Mouse (Mus musculus) embryonic facial prominence, embryonic 12.5 days (tissue): ENCODE data around the gene Mcl1. TPM values are rescaled to one million over a fixed set of nuclear protein-coding genes. Genes with fewer than 3 reads are reported as not detected.
"Not testable (repeated sequence)": the region's sequence is repeated elsewhere in the genome, so short reads cannot be mapped to it uniquely, and the experiment has no call there.

Source experiments
- ATAC-seq: fragments of 200-750 bp; cut with Nextera tagmentation; 2 replicates; pipeline ENCODE4 v1.8.0; 2017; ENCODE audit not compliant: insufficient number of reproducible peaks, insufficient read depth, low FRiP score, low TSS enrichment
- H3K27ac ChIP-seq: fragments of 300-500 bp; sonication (generic); 2 replicates; pipeline ENCODE4 v1.5.1; 2016; ENCODE audit warnings: mild to moderate bottlenecking
- H3K27me3 ChIP-seq: fragments of 300-500 bp; sonication (generic); 2 replicates; pipeline ENCODE4 v1.6.1; 2016; ENCODE audit warnings: mild to moderate bottlenecking, moderate library complexity
- H3K36me3 ChIP-seq: fragments of 300-500 bp; sonication (generic); 2 replicates; pipeline ENCODE4 v1.6.1; 2016; ENCODE audit warnings: mild to moderate bottlenecking
- H3K4me1 ChIP-seq: fragments of 300-500 bp; sonication (generic); 2 replicates; pipeline ENCODE4 v1.6.1; 2016
- H3K4me2 ChIP-seq: fragments of 300-500 bp; sonication (generic); replicated peaks from 2 replicates; pipeline ENCODE4 v1.6.1; 2016; ENCODE audit warnings: mild to moderate bottlenecking, moderate library complexity
- H3K4me3 ChIP-seq: fragments of 300-500 bp; sonication (generic); 2 replicates; pipeline ENCODE4 v1.5.1; 2016; ENCODE audit warnings: mild to moderate bottlenecking
- H3K9ac ChIP-seq: fragments of 300-500 bp; sonication (generic); 2 replicates; pipeline ENCODE4 v1.6.1; 2016; ENCODE audit warnings: mild to moderate bottlenecking, moderate library complexity
- H3K9me3 ChIP-seq: fragments of 300-500 bp; sonication (generic); 2 replicates; pipeline ENCODE4 v1.6.1; 2016; ENCODE audit warnings: mild to moderate bottlenecking, moderate library complexity
- WGBS: fragments of 180-500 bp; shearing (Covaris S2); methylation state at CpG from one replicate; pipeline ENCODE4 v1.1.7; 2016; 5-methylcytosine and 5-hydroxymethylcytosine counted together
- polyA plus RNA-seq: library from polyadenylated mRNA; unstranded; fragments of >200 nt; fragmentation: Nextera tagmentation; extraction: Ambion mirVana; gene quantifications from 2 replicates; pipeline ENCODE4 v1.2.1, GENCODE M21; 2016

Mcl1 gene
- polyA plus RNA-seq, 1 experiment from 2014 or later = 74.0 TPM

DNA sequence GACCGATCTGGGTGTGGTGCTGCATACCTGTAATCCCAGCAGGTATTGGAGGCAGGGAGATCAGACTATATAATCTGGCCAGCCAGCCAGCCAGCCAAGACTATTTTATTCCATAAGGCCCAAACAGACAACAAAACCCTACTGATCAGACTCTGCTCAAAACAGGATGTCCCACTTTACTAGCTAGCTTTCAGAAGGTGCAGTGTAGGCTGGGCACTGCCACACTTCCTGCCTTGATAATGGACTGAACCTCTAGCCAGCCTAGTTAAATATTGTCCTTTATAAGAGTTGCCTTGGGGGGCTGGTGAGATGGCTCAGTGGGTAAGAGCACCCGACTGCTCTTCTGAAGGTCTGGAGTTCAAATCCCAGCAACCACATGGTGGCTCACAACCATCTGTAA lies 32.0 kb downstream of the Mcl1 start:
- not testable (repeated sequence) for H3K27me3 ChIP-seq, H3K27ac ChIP-seq, H3K36me3 ChIP-seq, H3K9ac ChIP-seq, H3K4me3 ChIP-seq, H3K9me3 ChIP-seq, H3K4me2 ChIP-seq, ATAC-seq
- peaks cover 46% of the 10 kb centered on the region for H3K4me1 ChIP-seq
- 93% methylated on average over 2 of the region's 2 CpGs for WGBS

- H3K4me1 ChIP-seq = peaks cover 42% of the 10 kb centered on the region
- no peak for ATAC-seq
- 72% methylated on average over 6 of the region's 6 CpGs for WGBS
- H3K27ac ChIP-seq = no peak overlapping the region
- no peaks in the 10 kb centered on the region for H3K36me3 ChIP-seq
- H3K9me3 ChIP-seq = no peaks in the 10 kb centered on the region
- H3K4me3 ChIP-seq = no peak overlapping the region
- no peak overlapping the region for H3K9ac ChIP-seq
- no peak overlapping the region for H3K4me2 ChIP-seq
- H3K27me3 ChIP-seq = no peaks in the 10 kb centered on the region
Observed at GRCm38 (mm10) chr3:95692677-95693076, 34.1 kb downstream of the Mcl1 start.

DNA sequence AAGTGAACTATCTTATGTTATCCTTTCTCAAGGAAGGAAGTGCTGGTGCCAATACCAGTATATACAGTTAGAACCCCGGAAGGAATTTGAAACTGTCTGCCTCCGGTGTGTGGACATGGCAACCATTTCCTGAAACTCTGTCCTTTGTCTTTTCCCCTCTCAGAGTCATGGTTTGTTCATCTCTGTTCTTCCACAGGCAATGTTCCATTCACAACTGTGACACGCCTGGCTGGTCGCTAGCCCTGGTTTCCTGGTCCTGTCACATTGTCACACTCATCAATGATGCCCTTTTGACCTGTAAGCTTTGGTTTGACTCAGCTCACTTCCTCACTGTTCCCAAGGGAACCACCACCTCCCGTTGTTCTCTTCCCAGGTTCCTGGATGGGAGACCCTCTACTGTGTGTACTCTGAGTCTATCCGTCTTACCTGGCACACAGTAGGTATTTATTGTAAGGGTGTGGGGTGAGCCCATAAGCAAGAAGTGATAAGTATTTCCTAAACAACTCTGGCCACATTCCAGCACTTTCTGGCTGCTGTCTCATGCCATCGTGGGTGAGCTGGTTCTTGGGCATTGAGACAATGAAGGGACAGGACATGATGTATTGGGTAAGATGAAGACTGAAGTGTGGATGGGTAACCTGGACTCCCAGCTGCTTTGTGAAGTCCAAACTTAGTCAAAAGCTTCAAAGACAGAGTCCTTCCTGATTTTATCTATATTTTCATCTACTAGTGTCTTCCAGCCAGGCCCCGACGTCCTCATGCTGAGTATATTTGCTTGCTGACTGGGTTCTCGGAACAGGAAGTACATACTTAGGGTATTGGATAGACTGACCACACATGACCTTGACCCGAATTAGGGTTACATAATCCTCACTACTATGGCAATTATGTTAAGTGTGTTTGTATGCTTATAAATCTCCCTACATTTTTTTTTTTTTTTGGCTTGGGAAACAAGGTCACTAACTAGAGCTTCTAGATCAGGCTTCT lies 35.5 kb downstream of the Mcl1 start:
- no peak overlapping the region for H3K4me3 ChIP-seq
- peaks cover 31% of the 10 kb centered on the region for H3K4me1 ChIP-seq
- 45% methylated on average over 11 of the region's 11 CpGs for WGBS
- no peak overlapping the region for H3K9ac ChIP-seq
- no peak overlapping the region for H3K4me2 ChIP-seq
- H3K9me3 ChIP-seq = no peaks in the 10 kb centered on the region
- H3K36me3 ChIP-seq = no peaks in the 10 kb centered on the region
- ATAC-seq = no peak
- no peak overlapping the region for H3K27ac ChIP-seq
- no peaks in the 10 kb centered on the region for H3K27me3 ChIP-seq

DNA sequence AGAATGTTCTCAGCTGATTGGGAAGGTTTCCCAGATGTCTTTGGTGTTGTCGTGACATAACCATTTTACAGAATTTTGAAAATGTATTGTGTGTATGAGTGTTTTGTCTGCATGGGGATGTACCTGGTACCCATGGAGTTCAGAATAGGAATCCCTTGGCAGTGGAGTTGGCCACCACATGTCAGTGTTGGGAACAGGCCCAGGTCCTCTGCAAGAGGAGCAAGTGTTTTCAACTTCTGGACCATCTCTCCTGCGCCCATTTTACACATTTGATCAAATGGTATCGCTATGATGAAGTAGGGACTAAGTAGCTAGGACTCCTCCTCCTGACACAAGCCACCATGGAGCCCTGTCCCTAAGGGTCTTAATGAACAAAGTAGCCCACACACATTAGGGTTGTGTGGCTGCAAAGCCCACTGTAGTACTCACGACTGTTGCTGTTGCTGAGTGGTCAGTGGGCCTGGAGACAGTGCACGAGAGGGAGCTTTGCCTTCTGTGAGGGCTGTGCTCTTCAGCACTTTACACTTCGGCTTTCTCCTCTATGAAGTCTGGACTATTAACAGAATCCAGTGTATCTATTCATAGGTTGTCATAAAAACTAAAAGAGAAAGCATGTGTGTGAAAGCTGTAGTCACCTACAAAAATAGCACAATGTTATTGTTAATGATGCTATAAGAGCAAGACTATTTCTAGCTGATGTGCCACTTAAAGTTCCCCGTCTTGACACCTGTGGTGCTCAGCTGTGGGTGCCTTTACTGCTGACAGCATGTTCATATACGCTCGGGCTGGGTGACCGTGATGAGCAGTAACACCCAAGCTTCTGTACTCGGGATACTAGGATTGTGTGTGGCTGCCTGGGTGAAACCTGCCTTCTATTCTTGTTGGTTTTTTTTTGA lies 36.5 kb downstream of the Mcl1 start:
- Histone ChIP-seq H3K4me2 (no peak overlapping the region), H3K9ac (no peak overlapping the region), H3K36me3 (no peaks in the 10 kb centered on the region), H3K27me3 (no peaks in the 10 kb centered on the region), H3K4me1 (peaks cover 22% of the 10 kb centered on the region), H3K27ac (no peak overlapping the region), H3K9me3 (no peaks in the 10 kb centered on the region), H3K4me3 (no peak overlapping the region)
- 76% methylated on average over 11 of the region's 11 CpGs for WGBS
- no peak for ATAC-seq

GRCm38 (mm10) chr3:95695796-95696195 lies 37.2 kb downstream of the Mcl1 start:
- H3K36me3 ChIP-seq = no peaks in the 10 kb centered on the region
- H3K4me3 ChIP-seq = no peak overlapping the region
- no peaks in the 10 kb centered on the region for H3K27me3 ChIP-seq
- H3K4me2 ChIP-seq = no peak overlapping the region
- no peak overlapping the region for H3K27ac ChIP-seq
- no peaks in the 10 kb centered on the region for H3K9me3 ChIP-seq
- H3K9ac ChIP-seq = no peak overlapping the region
- peaks cover 21% of the 10 kb centered on the region for H3K4me1 ChIP-seq
- WGBS = 11% methylated on average over 3 of the region's 3 CpGs
- no peak for ATAC-seq

- 14% methylated on average over 7 of the region's 7 CpGs for WGBS
- Histone ChIP-seq H3K36me3 (no peaks in the 10 kb centered on the region), H3K4me3 (no peak overlapping the region), H3K4me2 (no peak overlapping the region), H3K9ac (no peak overlapping the region), H3K4me1 (peaks cover 22% of the 10 kb centered on the region), H3K9me3 (no peaks in the 10 kb centered on the region), H3K27ac (no peak overlapping the region), H3K27me3 (no peaks in the 10 kb centered on the region)
- no peak for ATAC-seq
Observed at GRCm38 (mm10) chr3:95696360-95696759, 37.8 kb downstream of the Mcl1 start.

DNA sequence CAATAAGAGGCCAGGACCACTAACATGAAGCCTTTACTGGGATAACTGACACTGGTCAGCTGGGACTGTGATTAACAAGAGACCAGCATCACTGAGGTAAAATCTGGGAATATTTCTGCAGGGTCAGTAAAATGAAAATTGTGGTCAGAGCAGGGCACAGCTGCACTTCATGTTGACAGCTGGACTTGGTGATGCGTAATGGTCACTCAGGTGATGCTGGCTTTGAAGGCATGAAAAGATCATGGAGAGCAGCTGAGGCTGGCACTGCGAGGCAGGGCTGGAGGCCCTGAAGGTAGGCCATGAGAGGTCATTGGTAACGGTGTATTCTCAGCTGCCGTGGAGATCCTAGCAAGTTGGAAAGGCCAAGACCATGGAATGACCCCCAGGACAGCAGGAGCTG lies 39.7 kb downstream of the Mcl1 start:
- Histone ChIP-seq H3K4me2 (no peak overlapping the region), H3K27me3 (no peaks in the 10 kb centered on the region), H3K36me3 (no peaks in the 10 kb centered on the region), H3K4me1 (peaks cover 33% of the 10 kb centered on the region), H3K9ac (no peak overlapping the region), H3K4me3 (no peak overlapping the region), H3K9me3 (no peaks in the 10 kb centered on the region), H3K27ac (no peak overlapping the region)
- ATAC-seq = no peak
- 84% methylated on average over 4 of the region's 4 CpGs for WGBS

DNA sequence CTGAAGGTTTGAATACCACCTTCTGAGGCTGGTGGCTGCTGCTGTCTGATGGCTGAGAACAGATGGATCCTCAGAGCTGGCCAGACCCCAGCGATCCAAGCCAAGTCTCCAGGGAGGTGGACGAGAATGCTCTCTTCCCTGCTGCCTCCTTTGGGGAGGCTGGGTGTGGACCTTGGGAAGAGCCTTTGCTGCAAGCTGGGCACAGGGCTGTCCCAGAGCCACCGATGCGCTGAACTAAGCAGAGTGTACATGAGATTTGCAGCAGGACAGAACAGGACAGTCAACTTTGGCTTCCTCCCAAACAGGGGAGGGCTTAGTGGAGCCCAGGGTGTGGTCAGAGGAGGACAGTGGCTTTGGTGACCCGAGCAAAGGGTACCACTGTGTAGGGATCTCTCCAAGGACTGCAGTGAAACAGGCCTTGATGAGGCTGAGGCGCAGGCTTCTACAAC lies 41.7 kb downstream of the Mcl1 start:
- Histone ChIP-seq H3K9ac (no peak overlapping the region), H3K9me3 (no peaks in the 10 kb centered on the region), H3K4me2 (no peak overlapping the region), H3K4me1 (peaks cover 26% of the 10 kb centered on the region), H3K27ac (no peak overlapping the region), H3K36me3 (no peaks in the 10 kb centered on the region), H3K27me3 (no peaks in the 10 kb centered on the region), H3K4me3 (no peak overlapping the region)
- ATAC-seq = no peak
- WGBS = 44% methylated on average over 6 of the region's 6 CpGs

- Histone ChIP-seq H3K9ac (no peak overlapping the region), H3K4me3 (no peak overlapping the region), H3K27me3 (no peaks in the 10 kb centered on the region), H3K4me2 (no peak overlapping the region), H3K9me3 (no peaks in the 10 kb centered on the region), H3K36me3 (no peaks in the 10 kb centered on the region), H3K4me1 (peaks cover 18% of the 10 kb centered on the region), H3K27ac (no peak overlapping the region)
- ATAC-seq = no peak
- WGBS = 81% methylated on average over 2 of the region's 2 CpGs
Observed at GRCm38 (mm10) chr3:95701085-95701484, 42.5 kb downstream of the Mcl1 start.

DNA sequence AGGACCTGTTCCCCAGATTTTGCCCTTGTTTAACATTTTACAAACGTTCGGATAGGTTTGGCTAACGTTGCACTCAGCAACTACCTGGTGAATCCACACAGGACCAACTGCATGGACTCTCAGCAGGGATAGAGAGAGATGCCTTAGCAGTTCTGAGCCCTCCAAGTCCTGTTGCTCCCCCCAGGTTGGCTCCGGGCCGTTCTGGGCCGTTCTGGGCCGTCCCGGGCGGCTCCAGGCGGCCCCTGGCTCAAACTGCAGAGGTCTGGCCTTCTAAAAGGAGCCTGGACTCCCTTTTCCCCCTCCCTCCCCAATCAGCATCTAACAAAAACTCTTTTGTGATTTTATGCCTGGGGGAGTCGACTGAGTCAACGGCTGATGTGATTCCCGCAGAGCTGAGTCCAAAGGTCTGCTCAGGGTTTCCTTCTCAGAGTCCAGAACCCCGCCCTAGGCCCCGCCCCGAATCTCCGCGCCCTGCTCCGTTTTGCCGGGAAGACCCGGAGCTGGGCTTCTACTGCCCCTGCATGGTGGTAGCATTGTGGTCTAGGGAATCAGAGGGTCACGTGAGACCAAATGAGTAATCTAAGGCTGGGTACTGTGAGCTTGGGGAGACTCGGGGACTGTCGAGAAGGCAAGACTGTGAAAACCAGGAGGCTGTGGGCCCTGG lies 43.4 kb downstream of the Mcl1 start:
- Histone ChIP-seq H3K36me3 (no peaks in the 10 kb centered on the region), H3K27ac (peak overlapping the region; percentile 79), H3K9ac (peak overlapping the region; percentile 51), H3K4me1 (peaks cover 12% of the 10 kb centered on the region), H3K4me3 (peak overlapping the region; percentile 29), H3K27me3 (no peaks in the 10 kb centered on the region), H3K9me3 (no peaks in the 10 kb centered on the region), H3K4me2 (peak overlapping the region; percentile 56)
- ATAC-seq = peak; percentile 89
- 4% methylated on average over 24 of the region's 24 CpGs for WGBS

- Histone ChIP-seq H3K27ac (no peak overlapping the region), H3K9ac (no peak overlapping the region), H3K36me3 (no peaks in the 10 kb centered on the region), H3K4me1 (peaks cover 15% of the 10 kb centered on the region), H3K27me3 (no peaks in the 10 kb centered on the region), H3K4me2 (no peak overlapping the region), H3K9me3 (no peaks in the 10 kb centered on the region), H3K4me3 (no peak overlapping the region)
- no peak for ATAC-seq
- 88% methylated on average over 3 of the region's 3 CpGs for WGBS
Observed at GRCm38 (mm10) chr3:95703276-95703675, 44.7 kb downstream of the Mcl1 start.
